Mouse (Mus musculus) midbrain, embryonic 16.5 days (tissue): ENCODE measurements around the gene Klhl20. TPM values are rescaled to one million over a fixed set of nuclear protein-coding genes. Genes with fewer than 3 reads are reported as not detected.

Experiments used
- ATAC-seq: fragments of 200-750 bp; cut with Nextera tagmentation; 2 replicates; pipeline ENCODE4 v1.8.0; 2017; ENCODE audit warnings: moderate TSS enrichment
- H3K27ac ChIP-seq: fragments of 300-500 bp; sonication (generic); 2 replicates; pipeline ENCODE4 v1.5.1; 2014; ENCODE audit warnings: mild to moderate bottlenecking, low read length, mixed read lengths
- H3K27me3 ChIP-seq: fragments of 300-500 bp; sonication (generic); 2 replicates; pipeline ENCODE4 v1.6.1; 2014; ENCODE audit warnings: low read depth, low read length, mixed read lengths; ENCODE audit not compliant: control insufficient read depth, insufficient read depth
- H3K36me3 ChIP-seq: fragments of 300-500 bp; sonication (generic); 2 replicates; pipeline ENCODE4 v1.6.1; 2014; ENCODE audit warnings: mild to moderate bottlenecking, low read length, moderate library complexity, mixed read lengths; ENCODE audit not compliant: control insufficient read depth, insufficient read depth
- H3K4me1 ChIP-seq: fragments of 300-500 bp; sonication (generic); 2 replicates; pipeline ENCODE4 v1.6.1; 2014; ENCODE audit warnings: mild to moderate bottlenecking, low read length, mixed read lengths; ENCODE audit not compliant: control insufficient read depth, insufficient read depth
- H3K4me2 ChIP-seq: fragments of 300-500 bp; sonication (generic); 2 replicates; pipeline ENCODE4 v1.6.1; 2014; ENCODE audit warnings: mild to moderate bottlenecking, low read length, mixed read lengths
- H3K4me3 ChIP-seq: fragments of 300-500 bp; sonication (generic); 2 replicates; pipeline ENCODE4 v1.5.1; 2014; ENCODE audit warnings: low read depth, mild to moderate bottlenecking, low read length, moderate library complexity, mixed read lengths
- H3K9ac ChIP-seq: fragments of 300-500 bp; sonication (generic); 2 replicates; pipeline ENCODE4 v1.6.1; 2014; ENCODE audit warnings: low read depth, low read length, mixed read lengths
- H3K9me3 ChIP-seq: fragments of 300-500 bp; sonication (generic); replicated peaks from 2 replicates; pipeline ENCODE4 v1.6.1; 2014; ENCODE audit warnings: mild to moderate bottlenecking, low read length, mixed read lengths; ENCODE audit not compliant: control insufficient read depth, poor library complexity, severe bottlenecking
- WGBS: fragments of 180-500 bp; shearing (Covaris S2); extraction: QIAGEN DNeasy Blood & Tissue Kit; methylation state at CpG from one replicate; pipeline ENCODE4 v1.1.7; 2014; 5-methylcytosine and 5-hydroxymethylcytosine counted together
- polyA plus RNA-seq: library from polyadenylated mRNA; unstranded; fragments of >200 nt; fragmentation: Nextera tagmentation; extraction: Ambion mirVana; gene quantifications from 2 replicates; pipeline ENCODE4 v1.2.1, GENCODE M21; 2015

Gene Klhl20
- polyA plus RNA-seq, 1 experiment from 2014 or later, result 19.8 TPM

- ATAC-seq, result no peak
- no peak overlapping the region for H3K4me2 ChIP-seq
- no peaks in the 10 kb centered on the region for H3K27me3 ChIP-seq
- no peak overlapping the region for H3K27ac ChIP-seq
- H3K36me3 ChIP-seq, result peaks cover 16% of the 10 kb centered on the region
- no peaks in the 10 kb centered on the region for H3K4me1 ChIP-seq
- no peak overlapping the region for H3K9ac ChIP-seq
- 97% methylated on average over 4 of the region's 4 CpGs for WGBS
- no peak overlapping the region for H3K4me3 ChIP-seq
- no peaks in the 10 kb centered on the region for H3K9me3 ChIP-seq
Observed at GRCm38 (mm10) chr1:161099721-161100405, 31.4 kb downstream of the Klhl20 start.

- WGBS, result 96% methylated on average over 3 of the region's 3 CpGs
- Histone ChIP-seq H3K27me3 (no peaks in the 10 kb centered on the region), H3K27ac (no peak overlapping the region), H3K9me3 (no peaks in the 10 kb centered on the region), H3K9ac (no peak overlapping the region), H3K36me3 (peaks cover 2% of the 10 kb centered on the region; the same call in 1 of the 2 replicates), H3K4me2 (no peak overlapping the region), H3K4me1 (peaks cover 11% of the 10 kb centered on the region), H3K4me3 (no peak overlapping the region)
- ATAC-seq, result no peak
Observed at GRCm38 (mm10) chr1:161077243-161077642, 54.1 kb downstream of the Klhl20 start.

- H3K36me3 ChIP-seq, result 0 out of 2 replicates have a peak, but pooled peaks cover 2% of the 10 kb centered on the region
- WGBS, result 94% methylated on average over 6 of the region's 6 CpGs
- peaks cover 21% of the 10 kb centered on the region for H3K4me1 ChIP-seq
- no peaks in the 10 kb centered on the region for H3K9me3 ChIP-seq
- H3K4me2 ChIP-seq, result no peak overlapping the region
- no peak for ATAC-seq
- no peak overlapping the region for H3K27ac ChIP-seq
- H3K9ac ChIP-seq, result no peak overlapping the region
- no peak overlapping the region for H3K4me3 ChIP-seq
- H3K27me3 ChIP-seq, result no peaks in the 10 kb centered on the region
Observed at GRCm38 (mm10) chr1:161076238-161076637, 55.1 kb downstream of the Klhl20 start.

GRCm38 (mm10) chr1:161071272-161071620, 60.1 kb downstream of the Klhl20 start:
- Histone ChIP-seq H3K9ac (peak overlapping the region; percentile 71), H3K4me3 (peak overlapping the region; percentile 65), H3K4me1 (peaks cover 29% of the 10 kb centered on the region), H3K36me3 (no peaks in the 10 kb centered on the region), H3K27me3 (no peaks in the 10 kb centered on the region), H3K27ac (no peak overlapping the region), H3K9me3 (no peaks in the 10 kb centered on the region), H3K4me2 (peak overlapping the region; percentile 79)
- under 1% methylated on average over 12 of the region's 12 CpGs for WGBS
- ATAC-seq, result peak; percentile 1; the same call in 1 of the 2 replicates

GRCm38 (mm10) chr1:161070352-161071271, 60.7 kb downstream of the Klhl20 start, which contains the start of the genes Dars2 and Cenpl:
Dars2 (minus strand) TSS chr1:161070658.
Cenpl (plus strand) TSS chr1:161070713.
- peaks cover 29% of the 10 kb centered on the region for H3K4me1 ChIP-seq
- H3K4me2 ChIP-seq, result peak within 1 kb of the TSS; percentile 96
- peak within 1 kb of the TSS; percentile 83 for H3K27ac ChIP-seq
- H3K9ac ChIP-seq, result peak within 1 kb of the TSS; percentile 83
- peak within 1 kb of the TSS; percentile 65 for H3K4me3 ChIP-seq
- no peaks in the 10 kb centered on the region for H3K27me3 ChIP-seq
- peak; percentile 98 for ATAC-seq
- H3K9me3 ChIP-seq, result no peaks in the 10 kb centered on the region
- H3K36me3 ChIP-seq, result no peaks in the 10 kb centered on the region
- WGBS, result under 1% methylated on average over 57 of the region's 57 CpGs

- 83% methylated on average over 1 of the region's 1 CpGs for WGBS
- no peak overlapping the region for H3K4me3 ChIP-seq
- no peaks in the 10 kb centered on the region for H3K9me3 ChIP-seq
- no peak overlapping the region for H3K9ac ChIP-seq
- no peak overlapping the region for H3K4me2 ChIP-seq
- H3K4me1 ChIP-seq, result no peaks in the 10 kb centered on the region
- H3K27ac ChIP-seq, result no peak overlapping the region
- H3K36me3 ChIP-seq, result peaks cover 2% of the 10 kb centered on the region; the same call in 1 of the 2 replicates
- H3K27me3 ChIP-seq, result no peaks in the 10 kb centered on the region
- no peak for ATAC-seq
Observed at GRCm38 (mm10) chr1:161063351-161063750, 68.0 kb downstream of the Klhl20 start.

- no peak overlapping the region for H3K4me3 ChIP-seq
- no peaks in the 10 kb centered on the region for H3K4me1 ChIP-seq
- peaks cover 19% of the 10 kb centered on the region; the same call in 1 of the 2 replicates for H3K36me3 ChIP-seq
- H3K9me3 ChIP-seq, result no peaks in the 10 kb centered on the region
- no peak overlapping the region for H3K9ac ChIP-seq
- no peak overlapping the region for H3K27ac ChIP-seq
- ATAC-seq, result no peak
- no peaks in the 10 kb centered on the region for H3K27me3 ChIP-seq
- 96% methylated on average over 1 of the region's 1 CpGs for WGBS
- no peak overlapping the region for H3K4me2 ChIP-seq
Observed at GRCm38 (mm10) chr1:161057164-161057563, 74.1 kb downstream of the Klhl20 start.

GRCm38 (mm10) chr1:161046972-161047371, 84.3 kb downstream of the Klhl20 start:
- H3K36me3 ChIP-seq, result peaks cover 16% of the 10 kb centered on the region
- WGBS, result 95% methylated on average over 3 of the region's 3 CpGs

More at GRCm38 (mm10) chr1:161046972-161047371, 84.3 kb downstream of the Klhl20 start:
- H3K9ac ChIP-seq, result no peak overlapping the region
- H3K9me3 ChIP-seq, result no peaks in the 10 kb centered on the region
- no peak overlapping the region for H3K4me3 ChIP-seq
- no peak for ATAC-seq
- H3K27ac ChIP-seq, result no peak overlapping the region
- no peaks in the 10 kb centered on the region for H3K4me1 ChIP-seq
- no peak overlapping the region for H3K4me2 ChIP-seq
- no peaks in the 10 kb centered on the region for H3K27me3 ChIP-seq
